Mouse (Mus musculus) midbrain, embryonic 14.5 days (tissue): ENCODE data around the gene Zfp28. TPM values are rescaled to one million over a fixed set of nuclear protein-coding genes. Genes with fewer than 3 reads are reported as not detected.
A peak's percentile ranks its signal among the peaks of the same experiment; 100 is the strongest.
"Not testable (repeated sequence)": the region's sequence is repeated elsewhere in the genome, so short reads cannot be mapped to it uniquely, and the experiment has no call there.

Source experiments
- ATAC-seq: fragments of 200-750 bp; cut with Nextera tagmentation; 2 replicates; pipeline ENCODE4 v1.8.0; 2017; ENCODE audit warnings: moderate number of reproducible peaks, moderate library complexity; ENCODE audit not compliant: low FRiP score, low TSS enrichment
- DNase-seq: peaks from one replicate; pipeline ENCODE4 v3.0.0-alpha.2; 2015
- H3K27ac ChIP-seq: fragments of 300-500 bp; sonication (generic); replicated peaks from 2 replicates; pipeline ENCODE4 v1.5.1; 2014; ENCODE audit warnings: mild to moderate bottlenecking, low read depth, low read length, moderate library complexity
- H3K27me3 ChIP-seq: fragments of 300-500 bp; sonication (generic); 2 replicates; pipeline ENCODE4 v1.6.1; 2014; ENCODE audit warnings: low read length, control low read depth, mixed read lengths; ENCODE audit not compliant: control insufficient read depth, insufficient read depth
- H3K36me3 ChIP-seq: fragments of 300-500 bp; sonication (generic); 2 replicates; pipeline ENCODE4 v1.6.1; 2014; ENCODE audit warnings: low read length, control low read depth; ENCODE audit not compliant: control insufficient read depth, insufficient read depth
- H3K4me1 ChIP-seq: fragments of 300-500 bp; sonication (generic); 2 replicates; pipeline ENCODE4 v1.6.1; 2014; ENCODE audit warnings: mild to moderate bottlenecking, antibody characterized with exemption, low read length, control low read depth; ENCODE audit not compliant: control insufficient read depth, insufficient read depth
- H3K4me2 ChIP-seq: fragments of 300-500 bp; sonication (generic); 2 replicates; pipeline ENCODE4 v1.6.1; 2014; ENCODE audit warnings: mild to moderate bottlenecking, low read length, moderate library complexity
- H3K4me3 ChIP-seq: fragments of 300-500 bp; sonication (generic); replicated peaks from 2 replicates; pipeline ENCODE4 v1.5.1; 2014; ENCODE audit warnings: low read depth, low read length
- H3K9ac ChIP-seq: fragments of 300-500 bp; sonication (generic); replicated peaks from 2 replicates; pipeline ENCODE4 v1.6.1; 2014; ENCODE audit warnings: mild to moderate bottlenecking, low read length, moderate library complexity
- H3K9me3 ChIP-seq: fragments of 300-500 bp; sonication (generic); 2 replicates; pipeline ENCODE4 v1.6.1; 2016; ENCODE audit warnings: low read length, control low read depth, mixed read lengths; ENCODE audit not compliant: control insufficient read depth
- WGBS: fragments of 180-500 bp; shearing (Covaris S2); extraction: QIAGEN DNeasy Blood & Tissue Kit; methylation state at CpG from one replicate; pipeline ENCODE4 v1.1.7; 2014; 5-methylcytosine and 5-hydroxymethylcytosine counted together
- polyA plus RNA-seq: library from polyadenylated mRNA; unstranded; fragments of >200 nt; fragmentation: Nextera tagmentation; extraction: Ambion mirVana; gene quantifications from 2 replicates; pipeline ENCODE4 v1.2.1, GENCODE M21; 2014

The Zfp28 gene
- polyA plus RNA-seq, 1 experiment from 2014 or later = 17.7 TPM

DNA sequence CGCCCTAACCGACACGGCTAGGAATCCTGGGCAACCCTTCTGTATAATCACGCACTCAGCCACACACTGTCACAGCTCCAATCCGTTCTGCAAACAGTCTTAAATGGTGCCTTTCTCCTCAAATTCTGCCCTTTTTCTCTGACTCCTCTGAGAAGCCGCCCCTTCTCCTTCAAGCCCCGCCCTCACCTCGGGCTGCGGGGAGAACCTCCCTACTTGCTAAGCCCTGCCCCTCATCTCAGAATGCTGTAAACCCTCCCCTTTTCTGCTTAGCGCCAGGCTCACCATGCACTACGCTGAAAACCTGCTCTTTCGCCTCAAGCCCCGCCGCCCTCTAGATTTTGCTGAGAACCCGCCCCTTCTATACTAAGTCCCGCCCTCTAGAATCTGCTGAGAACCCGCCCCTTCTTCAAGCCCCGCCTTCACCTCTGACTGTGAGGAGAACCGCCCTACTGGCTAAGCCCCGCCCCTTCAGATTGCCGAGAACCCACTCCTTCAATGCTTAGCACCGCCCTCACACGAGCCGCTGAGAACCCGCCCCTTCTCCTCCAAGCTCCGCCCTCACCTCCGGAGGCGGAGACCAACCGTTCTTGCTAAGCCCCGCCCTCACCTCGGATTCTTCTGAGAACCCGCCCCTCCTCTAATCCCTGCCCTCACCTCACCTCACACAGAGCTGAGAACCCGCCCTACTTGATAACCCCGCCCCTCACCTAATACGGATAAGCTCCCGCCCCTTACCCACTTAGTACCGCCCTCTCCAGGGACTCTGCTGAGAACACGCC is 20.6 kb upstream of the Zfp28 start:
- under 1% methylated on average over 38 of the region's 38 CpGs for WGBS
- no peaks in the 10 kb centered on the region for H3K9me3 ChIP-seq
- DNase-seq = peak; percentile 98

DNA sequence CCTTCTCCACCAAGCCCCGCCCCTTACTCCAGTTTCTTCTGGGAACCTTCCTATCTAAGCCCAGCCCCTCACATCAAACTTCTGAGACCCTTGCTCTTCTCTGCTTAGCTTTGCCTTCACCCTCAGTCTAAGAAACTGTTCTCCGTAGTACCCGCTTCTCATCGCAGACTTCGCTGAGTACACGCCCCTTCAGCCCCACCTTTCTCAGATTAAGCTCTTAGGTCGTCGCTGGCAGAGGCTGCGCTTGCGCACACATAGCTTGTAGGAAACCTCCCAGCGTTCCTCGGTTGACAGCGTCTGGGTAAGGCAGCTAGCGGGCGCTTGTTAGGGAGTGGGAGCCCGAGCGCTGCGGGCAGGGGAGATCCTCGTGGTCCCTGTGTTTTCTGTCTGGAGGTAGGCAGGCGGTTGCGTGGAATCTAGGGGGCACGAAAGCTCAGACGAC is 20.0 kb upstream of the Zfp28 start, which contains the start of gene Zfp78:
TSS of gene Zfp78 (plus strand) at position 234 of the 442 bp plus-strand sequence.
- Histone ChIP-seq H3K9ac (peak within 1 kb of the TSS; percentile 72), H3K4me2 (peak within 1 kb of the TSS; percentile 72), H3K9me3 (no peaks in the 10 kb centered on the region), H3K4me3 (peak within 1 kb of the TSS; percentile 48), H3K36me3 (no peaks in the 10 kb centered on the region), H3K27me3 (no peaks in the 10 kb centered on the region), H3K27ac (peak within 1 kb of the TSS; percentile 96), H3K4me1 (peaks cover 7% of the 10 kb centered on the region; the same call in 1 of the 2 replicates)
- DNase-seq (peak; percentile 97), ATAC-seq (peak; percentile 84)
- under 1% methylated on average over 23 of the region's 23 CpGs for WGBS

More for the DNA sequence above, 20.6 kb upstream of the Zfp28 start:
- H3K9ac ChIP-seq = peak overlapping the region; percentile 72
- H3K4me1 ChIP-seq = peaks cover 7% of the 10 kb centered on the region; the same call in 1 of the 2 replicates
- H3K27ac ChIP-seq = peak overlapping the region; percentile 96
- no peaks in the 10 kb centered on the region for H3K36me3 ChIP-seq
- H3K4me3 ChIP-seq = peak overlapping the region; percentile 48
- ATAC-seq = peak; percentile 91
- H3K4me2 ChIP-seq = peak overlapping the region; percentile 72
- H3K27me3 ChIP-seq = no peaks in the 10 kb centered on the region

DNA sequence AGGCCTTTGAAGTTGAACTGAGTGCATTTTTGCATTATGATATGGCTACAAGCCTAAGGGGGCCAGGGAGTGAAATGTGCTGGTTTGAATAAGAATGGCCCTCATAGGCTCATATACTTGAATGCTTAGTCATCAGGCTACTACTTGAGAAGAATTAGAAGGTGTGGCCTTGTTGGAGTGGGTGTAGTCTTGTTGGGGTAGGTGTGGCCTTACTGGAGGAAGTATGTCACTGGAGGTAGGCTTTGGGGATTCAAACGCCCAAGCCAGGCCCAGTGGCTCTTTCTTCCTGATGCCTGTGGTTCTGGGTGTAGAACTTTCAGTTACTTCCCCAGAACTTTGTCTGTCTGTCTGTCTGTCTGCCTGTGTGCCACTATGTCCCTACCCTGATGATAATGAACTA is 18.3 kb upstream of the Zfp28 start:
- H3K4me2 ChIP-seq = peak overlapping the region; percentile 72; the same call in 1 of the 2 replicates
- H3K9ac ChIP-seq = no peak overlapping the region
- H3K9me3 ChIP-seq = no peaks in the 10 kb centered on the region
- H3K4me1 ChIP-seq = peaks cover 7% of the 10 kb centered on the region; the same call in 1 of the 2 replicates
- WGBS = 50% methylated on average over 1 of the region's 1 CpGs
- no peak for DNase-seq
- ATAC-seq = no peak
- H3K27me3 ChIP-seq = no peaks in the 10 kb centered on the region
- no peak overlapping the region for H3K4me3 ChIP-seq
- H3K27ac ChIP-seq = no peak overlapping the region
- H3K36me3 ChIP-seq = no peaks in the 10 kb centered on the region

DNA sequence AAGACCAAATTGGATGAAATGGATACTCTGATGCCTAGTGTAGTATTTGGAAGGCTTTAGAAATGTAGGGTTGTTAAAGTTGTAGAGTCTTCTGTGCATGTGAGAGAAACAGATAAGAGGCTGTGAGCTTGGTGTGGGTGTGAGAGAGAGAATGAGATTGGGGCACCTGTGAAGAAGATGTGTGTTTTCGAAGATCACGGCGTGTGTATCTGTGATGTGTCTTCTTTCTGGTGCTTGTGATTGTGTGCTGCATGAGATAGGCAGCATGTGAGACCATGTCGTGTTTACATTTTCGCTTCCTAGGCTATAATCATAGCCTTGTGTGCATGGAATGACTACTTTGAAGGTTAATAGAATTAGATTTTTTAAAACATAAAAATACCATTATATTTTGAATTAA is 15.9 kb upstream of the Zfp28 start:
- no peak for ATAC-seq
- Histone ChIP-seq H3K9ac (no peak overlapping the region), H3K36me3 (no peaks in the 10 kb centered on the region), H3K4me1 (peaks cover 7% of the 10 kb centered on the region; the same call in 1 of the 2 replicates), H3K27me3 (no peaks in the 10 kb centered on the region), H3K9me3 (no peaks in the 10 kb centered on the region), H3K4me2 (no peak overlapping the region), H3K27ac (no peak overlapping the region), H3K4me3 (no peak overlapping the region)
- 95% methylated on average over 5 of the region's 5 CpGs for WGBS
- DNase-seq = no peak

DNA sequence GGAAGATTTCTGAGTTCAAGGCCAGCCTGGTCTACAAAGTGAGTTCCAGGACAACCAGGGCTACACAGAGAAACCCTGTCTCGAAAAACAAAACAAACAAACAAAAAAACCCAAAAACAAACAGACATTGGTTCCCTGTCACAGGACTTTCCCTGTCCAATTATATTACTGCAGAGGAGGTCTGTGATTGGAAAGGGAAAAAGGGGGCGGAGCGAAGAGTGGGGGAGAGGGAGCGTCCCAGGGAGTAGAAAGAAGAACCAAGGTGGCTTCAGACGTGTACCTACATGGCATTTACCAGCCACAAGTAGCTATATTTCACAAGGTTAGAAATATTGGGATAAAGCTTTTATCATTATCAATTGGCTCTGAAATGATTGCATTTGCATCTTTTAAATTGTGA is 14.9 kb upstream of the Zfp28 start:
- WGBS = 85% methylated on average over 5 of the region's 5 CpGs
- not testable (repeated sequence) for H3K9me3 ChIP-seq, H3K4me1 ChIP-seq, H3K27me3 ChIP-seq, H3K4me2 ChIP-seq, H3K9ac ChIP-seq, DNase-seq, ATAC-seq, H3K36me3 ChIP-seq, H3K27ac ChIP-seq, H3K4me3 ChIP-seq

DNA sequence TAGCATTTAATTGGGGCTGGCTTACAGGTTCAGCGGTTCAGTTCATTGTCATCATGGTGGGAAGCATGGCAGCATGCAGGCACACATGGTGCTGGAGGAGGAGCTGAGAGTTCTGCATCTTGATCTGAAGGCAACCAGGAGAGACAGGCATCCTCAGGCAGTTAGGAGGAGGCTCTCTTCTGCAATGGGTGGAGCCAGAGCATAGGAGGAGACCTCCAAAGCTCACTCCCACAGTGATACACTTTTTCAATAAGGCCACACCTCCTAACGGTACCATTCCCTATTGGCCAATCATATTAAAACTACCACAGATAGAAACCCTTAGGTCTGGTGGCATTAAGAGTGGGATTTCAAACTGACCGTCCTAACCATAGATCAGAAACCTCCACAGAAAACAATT is 13.6 kb upstream of the Zfp28 start:
- H3K36me3 ChIP-seq = peaks cover 3% of the 10 kb centered on the region; the same call in 1 of the 2 replicates
- H3K9ac ChIP-seq = no peak overlapping the region
- H3K9me3 ChIP-seq = no peaks in the 10 kb centered on the region
- H3K27ac ChIP-seq = no peak overlapping the region
- WGBS = 84% methylated on average over 3 of the region's 3 CpGs
- H3K4me3 ChIP-seq = no peak overlapping the region
- no peak for ATAC-seq
- no peaks in the 10 kb centered on the region for H3K4me1 ChIP-seq
- H3K4me2 ChIP-seq = no peak overlapping the region
- H3K27me3 ChIP-seq = no peaks in the 10 kb centered on the region
- no peak for DNase-seq

DNA sequence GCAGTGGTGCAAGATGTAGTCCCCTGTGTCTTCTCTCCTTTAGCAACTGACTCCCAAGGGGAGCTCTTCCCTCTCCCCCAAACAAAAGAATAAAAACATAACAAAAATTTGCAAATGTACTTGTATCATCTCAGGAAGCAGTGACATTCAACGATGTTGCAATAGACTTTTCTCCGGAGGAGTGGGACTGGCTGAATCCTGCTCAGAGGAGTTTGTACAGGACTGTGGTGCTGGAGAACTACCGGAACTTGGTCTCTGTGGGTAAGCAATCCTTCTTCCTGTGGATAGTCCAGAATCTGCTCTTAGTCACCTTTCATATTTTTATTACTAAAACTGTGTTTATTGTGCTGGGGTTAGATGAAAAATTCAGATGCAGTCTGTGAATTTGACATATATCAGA is 10.1 kb upstream of the Zfp28 start:
- DNase-seq (no peak), ATAC-seq (no peak)
- H3K4me2 ChIP-seq = no peak overlapping the region
- peaks cover 9% of the 10 kb centered on the region; the same call in 1 of the 2 replicates for H3K36me3 ChIP-seq
- no peaks in the 10 kb centered on the region for H3K4me1 ChIP-seq
- no peaks in the 10 kb centered on the region for H3K9me3 ChIP-seq
- no peak overlapping the region for H3K9ac ChIP-seq
- no peak overlapping the region for H3K4me3 ChIP-seq
- 92% methylated on average over 3 of the region's 3 CpGs for WGBS
- no peak overlapping the region for H3K27ac ChIP-seq
- H3K27me3 ChIP-seq = no peaks in the 10 kb centered on the region

DNA sequence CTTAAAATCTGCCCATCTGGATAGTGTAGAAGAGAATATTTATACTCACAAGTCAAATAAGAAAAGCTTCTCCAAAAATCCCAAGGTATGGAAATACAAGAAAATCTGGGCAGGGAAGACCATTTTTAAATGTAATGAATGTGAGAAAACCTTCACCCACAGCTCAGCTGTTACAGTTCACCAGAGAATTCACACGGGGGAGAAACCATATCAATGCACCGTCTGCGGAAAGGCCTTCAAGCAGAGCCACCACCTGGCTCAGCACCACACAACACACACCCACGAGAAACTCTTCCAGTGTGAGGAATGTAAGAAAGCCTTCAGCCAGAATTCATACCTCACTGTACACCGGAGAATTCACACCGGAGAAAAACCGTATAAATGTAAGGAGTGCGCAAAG is 4.7 kb upstream of the Zfp28 start:
- Histone ChIP-seq H3K4me2 (no peak overlapping the region), H3K27ac (no peak overlapping the region), H3K4me1 (no peaks in the 10 kb centered on the region), H3K36me3 (peaks cover 21% of the 10 kb centered on the region; the same call in 1 of the 2 replicates), H3K4me3 (no peak overlapping the region), H3K27me3 (no peaks in the 10 kb centered on the region), H3K9me3 (no peaks in the 10 kb centered on the region), H3K9ac (no peak overlapping the region)
- 87% methylated on average over 8 of the region's 8 CpGs for WGBS
- no peak for ATAC-seq
- DNase-seq = no peak

DNA sequence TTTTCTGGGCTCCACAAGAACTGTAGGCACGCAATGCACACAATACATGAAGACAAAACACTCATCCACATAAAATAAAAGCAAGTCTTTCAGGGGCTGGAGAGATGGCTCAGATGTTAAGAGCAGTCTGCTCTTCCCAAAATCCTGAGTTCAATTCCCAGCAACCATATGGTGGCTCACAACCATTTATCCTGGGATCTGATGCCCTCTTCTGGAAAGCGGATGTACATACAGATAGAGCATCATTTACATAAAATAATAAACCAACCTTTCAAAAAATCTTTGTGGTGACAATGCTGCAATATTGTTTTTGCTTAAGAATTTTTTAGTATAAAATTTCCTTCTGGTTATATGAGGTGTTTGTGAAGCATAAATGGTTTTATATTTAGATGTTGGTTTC is 1.7 kb upstream of the Zfp28 start:
- Histone ChIP-seq H3K4me2 (no peak overlapping the region), H3K9ac (no peak overlapping the region), H3K4me1 (peaks cover 9% of the 10 kb centered on the region), H3K9me3 (no peaks in the 10 kb centered on the region), H3K36me3 (peaks cover 16% of the 10 kb centered on the region; the same call in 1 of the 2 replicates), H3K27ac (no peak overlapping the region), H3K27me3 (no peaks in the 10 kb centered on the region), H3K4me3 (no peak overlapping the region)
- no peak for ATAC-seq
- 73% methylated on average over 2 of the region's 2 CpGs for WGBS
- no peak for DNase-seq
